Mouse (Mus musculus) monocyte, adult 2 months (primary cell): ENCODE results near the gene Chrdl2.
"Not testable (repeated sequence)": the region's sequence is repeated elsewhere in the genome, so short reads cannot be mapped to it uniquely, and the experiment has no call there.

Experiments used
- DNase-seq, 2 experiments: peaks; one replicate each; pipeline ENCODE4 v3.0.0; 2022; ENCODE audit warnings: low spot score in 2 of 2, low read depth in 1 of 2

Chrdl2 gene

DNA sequence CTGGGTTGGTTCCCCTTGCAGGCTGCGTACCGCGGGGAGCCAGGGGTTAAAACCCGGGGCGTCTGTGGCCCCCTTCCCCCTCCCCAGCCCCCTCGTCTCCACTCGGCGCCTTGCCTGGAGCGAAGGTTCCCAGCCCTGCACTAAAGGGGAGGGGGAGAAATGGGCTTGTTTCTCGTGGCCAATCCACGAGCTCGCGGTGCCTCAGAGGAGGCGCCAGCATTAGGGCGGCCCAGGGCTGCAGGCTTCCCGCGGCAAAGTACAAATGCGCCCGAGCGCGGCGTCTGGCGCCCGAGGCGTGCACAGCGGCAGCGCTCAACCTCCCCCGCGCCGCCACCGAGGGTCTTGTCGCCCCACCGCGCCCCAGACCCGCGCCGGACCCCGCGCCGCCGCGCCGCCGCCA is at the start of gene Chrdl2:
TSS of gene Chrdl2 (plus strand) at position 383 of the 400 bp plus-strand sequence.
- no peak for DNase-seq

DNA sequence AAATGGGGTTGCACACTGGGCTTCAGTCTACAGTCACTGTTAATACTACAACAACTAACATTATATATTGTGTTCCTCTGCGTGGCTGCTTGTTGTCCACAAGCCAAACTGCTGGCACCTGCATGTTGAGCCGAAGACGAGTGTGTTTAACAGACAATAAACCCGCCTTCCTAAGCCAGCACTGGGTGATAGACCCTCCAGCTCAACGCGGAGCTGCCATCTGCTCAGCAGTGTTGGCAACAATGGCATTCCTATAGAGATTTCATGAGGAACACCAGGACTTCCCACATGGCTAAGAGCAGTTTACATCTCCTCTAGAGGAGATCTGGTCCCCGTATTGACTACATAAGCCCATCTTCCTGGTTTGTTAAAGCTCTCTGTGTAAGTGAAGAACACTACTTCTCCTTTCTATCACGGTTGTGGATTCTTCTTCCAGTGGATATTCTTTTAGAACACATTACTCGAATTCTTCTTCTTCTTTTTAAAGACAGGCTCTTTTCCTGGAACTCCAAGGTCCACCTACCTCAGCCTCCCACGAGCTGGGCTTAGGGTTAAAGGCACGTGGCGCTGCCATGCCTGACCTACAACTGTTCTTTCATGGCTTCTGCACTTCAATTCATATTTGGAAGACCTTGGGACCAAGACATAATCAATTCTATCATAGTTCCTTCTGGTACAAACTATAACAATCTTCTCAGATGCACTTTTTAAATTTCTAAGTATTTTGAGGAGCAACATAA is 48.6 kb upstream of the Chrdl2 start:
- DNase-seq: no peak

DNA sequence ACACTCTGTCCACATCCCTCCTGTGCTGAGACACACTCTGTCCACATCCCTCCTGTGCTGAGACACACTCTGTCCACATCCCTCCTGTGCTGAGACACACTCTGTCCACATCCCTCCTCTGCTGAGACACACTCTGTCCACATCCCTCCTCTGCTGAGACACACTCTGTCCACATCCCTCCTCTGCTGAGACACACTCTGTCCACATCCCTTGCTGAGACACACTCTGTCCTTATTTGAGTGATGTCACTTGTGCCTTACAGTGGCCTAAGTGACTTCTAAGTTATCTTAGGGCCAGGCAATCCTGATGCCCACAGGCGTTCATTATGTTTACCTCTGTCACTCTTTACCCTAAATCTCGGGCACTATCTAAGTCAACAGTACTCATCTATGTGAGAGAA is 45.4 kb upstream of the Chrdl2 start:
- DNase-seq: not testable (repeated sequence)

DNA sequence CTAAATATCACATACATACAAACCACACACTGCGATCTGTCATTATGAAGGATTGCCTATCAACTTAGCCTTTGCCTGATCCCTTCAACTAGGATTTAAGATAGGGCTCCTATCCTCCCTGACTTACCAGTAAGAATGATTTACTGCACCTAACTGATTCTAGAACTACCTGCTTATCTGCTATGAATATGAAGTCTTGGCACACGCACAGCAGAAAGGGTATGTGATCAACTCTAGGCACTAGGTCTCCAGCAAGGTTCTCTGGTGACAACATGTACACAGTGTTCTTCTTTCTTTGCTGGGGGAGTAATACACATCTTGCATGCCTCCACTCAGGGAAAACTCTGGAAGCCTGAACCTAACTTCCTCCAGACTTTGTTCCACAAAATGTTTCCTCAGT is 44.5 kb upstream of the Chrdl2 start:
- no peak for DNase-seq

DNA sequence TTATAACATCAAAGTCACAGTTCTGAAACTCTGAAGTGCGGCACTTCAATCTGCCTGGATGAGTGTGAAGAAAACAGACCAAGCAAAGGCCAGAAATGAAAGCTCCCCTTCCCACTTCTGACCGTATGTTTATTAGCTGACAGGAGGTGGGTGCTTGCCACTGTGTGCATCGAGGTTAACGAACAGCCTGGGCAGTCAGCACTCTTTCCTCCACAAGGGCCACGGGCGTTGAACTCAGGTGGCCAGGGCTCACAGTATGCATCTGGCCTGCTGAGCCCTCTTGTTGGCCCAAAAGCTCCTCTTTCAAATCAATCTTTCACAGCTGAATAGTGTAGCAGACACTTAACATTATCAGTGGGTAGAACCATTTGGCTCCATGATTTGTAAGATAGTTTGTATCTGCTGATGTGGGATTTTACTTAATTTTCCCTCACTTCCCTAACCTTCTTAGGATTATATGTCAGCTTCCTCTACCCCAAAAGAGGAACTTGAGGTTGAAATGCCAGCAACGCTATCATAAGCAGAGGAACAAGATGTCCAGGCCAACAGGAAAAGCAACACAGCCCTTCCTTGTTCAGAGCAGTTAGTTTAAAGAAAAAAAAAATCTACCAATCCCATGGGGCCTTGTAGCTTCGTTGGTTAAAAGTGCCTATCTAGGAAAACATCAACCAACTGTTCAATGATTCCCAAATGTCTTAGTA is 43.3 kb upstream of the Chrdl2 start:
- no peak for DNase-seq

DNA sequence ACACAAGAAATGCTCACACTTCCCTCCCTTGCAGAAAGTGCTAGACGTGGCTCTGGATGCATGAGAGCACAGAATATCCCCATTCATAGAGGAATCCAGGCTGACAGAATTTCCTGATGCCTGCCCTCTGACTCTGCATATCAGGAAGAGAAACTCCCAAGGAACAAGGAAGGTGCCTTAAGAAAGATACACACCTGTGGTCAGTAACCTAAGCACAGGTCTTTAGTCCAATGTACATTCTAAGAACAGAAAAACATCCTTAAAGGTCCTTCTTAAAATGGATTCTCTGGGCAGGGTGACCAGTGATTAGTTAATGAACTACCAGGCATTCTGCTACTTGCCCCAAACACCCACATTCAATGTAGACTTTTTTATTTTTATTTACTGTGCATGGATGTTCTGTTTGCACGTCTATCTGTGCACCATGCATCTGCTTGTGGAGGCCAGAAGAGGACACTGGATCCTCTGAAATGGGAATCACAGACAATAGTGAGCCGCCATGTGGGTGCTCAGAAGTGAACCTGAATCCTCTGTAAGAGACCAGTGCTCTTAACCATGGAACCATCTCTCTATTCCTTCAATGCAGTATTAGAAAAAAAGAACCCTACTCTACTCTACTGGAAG is 42.6 kb upstream of the Chrdl2 start:
- DNase-seq: no peak

DNA sequence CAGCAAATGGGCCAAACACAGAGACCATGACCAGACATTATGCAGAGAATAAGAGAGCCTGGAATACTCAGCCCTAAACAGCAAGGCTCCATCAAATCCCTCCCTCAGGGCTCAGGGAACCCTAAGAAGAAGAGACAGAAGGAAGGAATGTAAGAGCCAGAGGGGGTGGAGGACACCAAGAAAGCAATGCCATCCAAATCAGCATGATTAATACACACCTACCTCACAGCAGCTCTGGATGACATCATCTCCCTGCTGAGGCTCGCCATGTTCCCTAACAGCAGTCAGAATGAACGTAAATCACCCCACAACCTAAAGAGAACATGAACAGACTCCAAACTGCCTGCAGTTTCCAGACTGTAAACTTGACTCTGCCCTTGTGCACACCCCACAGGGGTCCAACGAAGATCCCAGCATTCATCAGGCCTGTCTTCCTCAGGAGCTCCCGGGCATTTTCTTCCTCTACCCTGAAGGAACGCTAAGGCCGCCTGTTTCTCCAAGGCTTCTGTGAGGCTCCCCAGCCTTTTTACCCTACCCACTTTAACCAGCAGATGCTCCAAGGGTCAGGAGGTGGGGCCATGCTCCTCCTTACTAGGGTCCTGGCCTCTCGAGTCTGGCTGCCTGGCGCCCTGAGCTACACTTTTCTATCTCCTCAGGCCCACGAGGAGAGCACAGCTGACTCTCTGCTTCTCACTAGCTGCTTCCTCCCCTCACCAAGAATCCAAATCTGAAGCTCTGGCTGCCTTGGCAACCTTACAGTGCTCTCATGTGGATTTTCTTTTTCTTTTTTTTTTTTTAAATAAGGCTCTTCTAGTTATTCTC is 40.7 kb upstream of the Chrdl2 start:
- DNase-seq: no peak

DNA sequence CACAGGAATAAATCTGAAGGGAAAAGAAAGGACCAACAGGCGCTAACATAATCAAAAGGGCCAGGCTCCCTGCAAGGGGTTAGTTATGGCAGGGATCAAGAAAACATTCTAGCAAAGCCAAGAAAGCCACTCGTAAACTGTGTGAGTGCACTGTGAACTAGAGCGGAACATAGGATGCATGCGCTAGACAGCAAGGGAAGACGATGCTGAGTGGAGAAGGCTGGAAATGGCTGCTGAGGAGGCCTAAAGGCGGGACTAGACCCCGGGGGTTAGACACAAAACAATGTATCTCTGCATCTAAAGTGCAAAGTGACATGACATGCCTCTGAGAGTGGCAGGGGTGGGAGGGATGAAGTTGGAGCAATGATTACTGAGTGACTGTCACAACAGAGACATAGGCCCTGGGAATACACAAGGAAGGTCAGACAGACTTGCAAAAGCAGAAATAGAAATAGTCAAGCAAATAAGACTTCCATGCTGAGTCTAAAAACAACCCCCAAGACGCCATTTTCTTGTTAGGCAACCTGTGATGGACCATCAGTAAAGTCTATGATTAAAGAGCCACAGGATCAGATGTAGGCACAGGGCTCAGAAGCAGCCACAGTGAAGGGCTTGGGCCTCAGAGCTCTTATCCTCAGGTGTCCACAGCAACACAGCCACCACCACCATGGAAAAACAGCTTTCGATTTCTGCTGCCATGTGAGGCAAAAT is 39.8 kb upstream of the Chrdl2 start:
- no peak for DNase-seq

DNA sequence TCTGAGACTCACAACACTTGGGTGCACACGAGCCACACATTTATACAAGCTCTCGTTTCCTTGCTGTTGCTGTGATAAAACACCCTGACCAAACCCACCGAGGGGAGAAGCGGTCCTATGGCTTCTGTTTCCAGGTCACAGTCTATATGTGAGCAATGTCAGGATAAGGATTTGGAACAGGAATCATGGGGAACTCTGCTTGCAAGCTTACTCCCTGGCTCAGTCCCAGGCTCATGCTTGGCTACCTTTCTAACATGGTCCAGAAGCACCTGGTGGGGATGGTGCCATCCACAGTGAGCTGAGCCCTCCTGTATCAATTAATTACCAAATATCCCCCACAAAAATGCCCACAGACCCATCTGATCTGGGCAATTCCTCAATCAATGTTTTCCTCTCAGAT is 36.8 kb upstream of the Chrdl2 start:
- no peak for DNase-seq

DNA sequence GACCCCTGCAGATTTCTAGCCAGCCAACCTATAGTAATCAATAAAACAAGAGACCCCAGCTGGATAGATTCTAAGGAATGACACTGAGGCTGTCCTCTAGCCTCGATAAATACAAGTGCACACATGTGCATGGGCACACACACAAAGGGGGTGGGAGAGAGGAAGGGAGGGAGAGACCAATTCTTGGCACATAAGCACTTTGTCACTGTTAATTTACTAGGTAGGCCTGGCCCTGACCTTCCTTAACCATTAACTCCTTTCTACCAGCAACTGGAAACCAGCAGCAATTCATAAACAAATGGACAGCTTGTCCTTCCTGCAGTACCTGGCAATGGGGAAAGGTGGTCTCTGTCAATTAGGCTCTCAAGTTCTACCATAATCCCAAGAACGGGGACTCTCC is 34.0 kb upstream of the Chrdl2 start:
- no peak for DNase-seq

DNA sequence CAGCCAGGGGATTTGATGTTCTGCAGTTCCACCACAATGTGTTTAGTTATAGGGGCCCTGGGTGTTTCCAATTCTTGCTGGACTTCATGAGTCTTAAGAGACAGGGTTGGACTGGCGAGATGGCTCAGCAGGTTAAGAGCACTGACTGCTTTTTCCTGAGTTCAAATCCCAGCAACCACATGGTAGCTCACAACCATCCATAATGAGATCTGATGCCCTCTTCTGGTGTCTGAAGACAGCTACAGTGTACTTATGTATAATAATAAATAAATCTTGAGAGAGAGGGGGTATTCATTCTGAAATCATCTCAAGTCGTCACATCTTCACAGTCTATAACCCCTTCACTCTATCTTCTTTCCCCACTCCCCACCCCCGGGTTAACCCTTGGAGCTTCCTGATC is 33.1 kb upstream of the Chrdl2 start:
- not testable (repeated sequence) for DNase-seq

DNA sequence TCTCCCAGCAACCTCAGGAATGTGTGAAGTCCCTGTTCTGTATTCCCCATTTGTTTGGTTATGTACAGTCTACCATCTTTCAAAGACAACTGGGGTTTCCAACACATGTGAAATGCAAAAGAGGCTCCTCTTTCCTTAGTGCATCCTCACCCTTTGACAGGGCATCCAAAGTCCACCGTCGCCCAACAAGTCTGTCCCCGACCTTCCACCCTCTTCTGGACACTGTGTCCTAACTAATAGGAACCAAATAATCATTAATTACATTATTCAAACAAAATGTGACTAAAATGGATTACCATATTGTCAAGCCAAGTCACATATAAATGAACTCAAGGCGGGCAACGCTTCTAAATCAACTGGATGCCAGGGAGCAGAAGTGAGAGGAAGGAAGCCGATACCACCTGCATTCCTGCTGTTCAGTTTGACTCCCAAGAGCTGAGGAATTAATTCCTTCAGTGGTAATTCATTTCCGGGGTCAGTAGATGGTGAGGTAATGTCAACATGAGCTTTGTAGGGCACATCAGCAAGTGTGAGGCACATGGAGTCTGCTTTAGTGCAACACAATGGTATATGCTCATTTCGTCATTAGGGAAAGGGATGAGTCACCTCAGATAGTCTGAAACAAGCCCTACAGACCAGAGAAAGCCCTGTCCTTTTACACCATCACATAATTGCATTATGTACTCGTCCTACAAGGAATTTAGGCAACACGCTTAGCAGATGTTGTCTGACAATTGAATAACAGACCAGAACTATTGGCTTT is 31.6 kb upstream of the Chrdl2 start:
- no peak for DNase-seq

DNA sequence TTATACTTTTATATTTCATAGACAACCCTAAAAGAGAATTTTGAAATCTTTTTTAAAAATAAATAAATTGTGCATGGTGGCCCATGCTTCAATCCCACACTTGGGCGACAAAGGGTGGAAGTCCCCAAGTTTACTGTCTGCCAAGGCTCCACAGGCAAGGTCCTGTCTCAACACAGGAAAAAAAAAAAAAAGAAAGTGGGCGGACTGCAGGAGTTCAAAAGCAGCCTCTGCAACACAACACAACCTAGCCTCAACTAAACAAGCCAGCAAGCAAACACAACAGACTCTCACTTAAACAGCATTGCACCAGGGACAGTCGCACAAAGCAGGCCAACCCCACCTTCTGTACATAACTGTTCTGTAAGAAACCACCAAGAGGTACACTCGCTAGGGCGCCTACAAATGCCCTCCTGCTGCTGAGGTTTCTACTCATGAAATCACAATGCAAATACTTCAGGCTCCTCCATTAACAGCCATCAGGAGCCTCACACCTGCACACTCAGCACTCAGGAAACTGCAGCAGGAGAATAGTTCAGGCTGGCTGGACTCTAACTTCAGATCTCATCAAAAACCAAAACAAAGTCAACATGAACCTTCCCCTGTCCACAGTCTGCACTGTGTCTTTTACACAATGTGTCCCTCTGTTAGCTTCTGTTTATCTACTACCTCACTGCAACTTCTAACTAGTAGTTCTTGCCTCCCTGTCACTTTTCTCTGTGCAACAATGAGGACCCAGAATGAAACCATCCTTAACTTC is 30.0 kb upstream of the Chrdl2 start:
- DNase-seq: no peak

DNA sequence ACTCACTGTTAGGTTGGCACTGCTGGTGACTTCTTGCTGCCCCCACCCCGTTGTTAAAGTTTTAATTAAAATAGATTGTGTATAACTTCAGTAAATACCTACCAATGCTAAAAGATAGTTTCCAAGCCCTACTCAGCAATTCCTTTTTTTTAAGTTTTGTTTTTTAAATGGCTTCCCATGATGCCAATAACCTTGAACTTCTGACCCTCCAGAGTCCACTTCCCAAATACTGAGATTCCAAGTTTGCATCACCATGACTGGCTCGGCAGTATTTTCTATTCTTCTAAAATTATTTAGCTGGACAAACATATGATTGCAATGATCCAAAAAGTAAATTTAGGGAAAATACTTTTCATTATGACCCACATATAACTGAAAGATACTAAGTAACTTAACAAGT is 27.9 kb upstream of the Chrdl2 start:
- DNase-seq: no peak

DNA sequence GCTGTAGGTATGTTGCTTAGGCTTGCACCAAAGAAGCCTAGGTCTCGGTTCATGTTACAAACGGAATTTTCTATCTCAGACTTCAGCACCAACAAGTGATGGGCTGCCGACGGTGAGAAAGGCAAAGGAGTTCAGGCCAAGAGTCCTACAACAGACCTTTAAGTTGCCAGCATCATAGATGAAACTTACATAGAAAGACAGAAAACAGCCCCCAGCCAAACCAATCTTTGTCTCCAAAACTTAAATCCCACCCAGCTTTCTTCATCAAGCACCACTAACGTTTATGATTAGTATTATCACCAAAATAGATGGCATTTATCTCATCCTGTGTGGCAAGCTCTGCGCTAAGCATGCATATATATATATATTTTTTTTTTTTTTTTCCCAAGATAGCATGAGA is 26.9 kb upstream of the Chrdl2 start:
- DNase-seq: no peak

DNA sequence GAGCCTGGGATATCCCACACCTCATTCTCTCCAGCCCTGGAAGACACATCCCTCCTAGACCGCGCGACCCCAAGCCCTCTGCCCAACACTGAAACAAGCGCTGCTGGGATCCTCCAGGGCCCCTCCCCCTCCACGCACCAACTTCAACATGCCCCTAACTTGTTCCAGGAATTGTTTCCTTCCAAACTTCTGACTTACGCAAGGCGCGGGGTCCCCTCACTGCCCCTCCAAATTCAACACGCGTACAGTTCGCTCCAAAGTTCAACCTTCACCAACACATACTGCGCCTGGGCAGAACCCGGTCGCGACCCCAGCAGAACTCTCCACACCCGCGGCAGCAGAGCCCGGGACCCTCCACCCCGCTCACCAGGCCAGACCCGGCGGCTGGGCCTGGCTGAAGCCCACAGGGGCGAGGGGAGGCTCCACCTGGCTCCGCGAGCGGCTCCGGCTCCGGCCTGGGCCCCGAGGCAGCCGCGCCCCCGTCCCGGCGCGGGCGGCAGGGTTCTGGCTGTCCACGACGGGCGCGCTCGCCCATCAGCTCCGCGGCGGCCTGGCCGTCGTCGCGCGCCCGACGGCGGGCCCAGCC is 26.3 kb upstream of the Chrdl2 start:
- no peak for DNase-seq

DNA sequence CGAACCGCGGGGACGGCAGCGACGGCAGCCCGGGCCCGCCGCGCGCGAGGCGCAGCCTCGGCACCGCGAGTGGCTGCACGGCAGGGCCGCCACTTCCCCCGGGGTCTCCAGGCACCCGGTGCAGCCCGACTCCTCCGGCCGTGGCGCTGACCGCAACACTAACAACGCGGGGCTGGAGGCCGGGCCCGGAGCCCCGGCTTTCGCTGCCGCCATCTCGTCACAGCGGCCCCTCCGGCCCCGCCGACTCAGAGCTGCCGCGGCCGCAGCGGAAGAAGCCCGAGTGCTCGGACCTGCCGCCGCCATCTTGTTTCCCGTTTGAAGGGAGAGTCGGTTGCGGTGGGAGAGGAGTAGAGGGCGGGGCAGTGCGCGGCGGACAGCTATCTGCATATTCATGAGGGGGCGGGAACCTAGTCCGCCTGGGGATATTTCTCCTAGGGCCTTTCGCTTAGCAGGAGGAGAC is 25.8 kb upstream of the Chrdl2 start, which contains the start of gene Rnf169:
TSS of gene Rnf169 (minus strand) at position 317 of the 460 bp plus-strand sequence.
- DNase-seq: peak; percentile 73 to 80

DNA sequence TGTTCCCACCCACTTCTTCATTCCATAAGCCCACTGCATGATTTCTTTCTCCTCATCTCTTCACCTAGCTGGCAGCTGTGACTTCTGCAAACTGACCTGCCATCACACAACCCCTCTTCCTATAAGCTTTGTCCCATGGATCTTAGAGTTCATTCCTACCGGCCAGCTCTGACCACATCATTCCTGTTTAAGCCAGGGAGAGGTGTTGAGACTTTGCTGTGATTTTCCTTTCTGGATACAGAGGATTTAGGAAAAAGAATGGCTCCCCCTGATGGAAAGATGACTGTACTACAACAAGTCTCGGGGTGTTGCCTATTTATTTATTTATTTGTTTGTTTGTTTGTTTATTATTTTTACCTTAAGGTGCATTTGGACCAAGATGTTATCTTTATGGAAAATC is 24.7 kb upstream of the Chrdl2 start:
- no peak for DNase-seq
